Mouse (Mus musculus): ENCODE measurements around the gene Tdrd9.
"Not testable (repeated sequence)": the region's sequence is repeated elsewhere in the genome, so short reads cannot be mapped to it uniquely, and the experiment has no call there.

The Tdrd9 gene

GRCm38 (mm10) chr12:112013271-112013801 lies 42.0 kb downstream of the Tdrd9 start:
- in situ Hi-C loops (cut with MboI; ENCODE audit: low pct_unique_long_range_greater_than_20kb in 1 of 2, low sequenced_read_pairs in 2 of 2, unreplicated experiment in 1 of 2) = no loop called here

- in situ Hi-C loops (cut with MboI; ENCODE audit: low pct_unique_long_range_greater_than_20kb in 1 of 2, low sequenced_read_pairs in 2 of 2, unreplicated experiment in 1 of 2) = no loop called here
Observed at GRCm38 (mm10) chr12:112016346-112016745, 45.0 kb downstream of the Tdrd9 start.

- in situ Hi-C loops (cut with MboI; ENCODE audit: low pct_unique_long_range_greater_than_20kb in 1 of 2, low sequenced_read_pairs in 2 of 2, unreplicated experiment in 1 of 2) = no loop called here
Observed at GRCm38 (mm10) chr12:112023306-112023705, 51.9 kb downstream of the Tdrd9 start.

GRCm38 (mm10) chr12:112024581-112025310 lies 53.4 kb downstream of the Tdrd9 start:
- in situ Hi-C loops (cut with MboI; ENCODE audit: low pct_unique_long_range_greater_than_20kb in 1 of 2, low sequenced_read_pairs in 2 of 2, unreplicated experiment in 1 of 2) = no loop called here

DNA sequence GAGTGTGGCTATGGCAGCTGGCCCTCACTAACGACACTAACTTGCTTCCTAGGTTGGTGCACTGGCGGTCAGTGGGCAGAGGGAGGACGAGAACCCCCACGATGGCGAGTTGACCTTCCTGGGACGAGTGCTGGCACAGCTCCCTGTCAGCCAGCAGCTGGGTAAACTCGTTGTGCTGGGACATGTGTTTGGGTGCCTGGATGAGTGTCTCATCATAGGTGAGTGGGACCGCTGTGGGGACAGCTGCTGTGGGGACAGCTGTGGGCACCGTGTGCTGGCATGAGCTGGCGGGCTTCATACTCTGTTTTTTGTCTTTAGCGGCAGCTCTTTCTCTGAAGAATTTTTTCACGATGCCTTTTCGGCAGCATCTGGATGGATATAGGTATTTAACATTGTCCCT lies 54.1 kb downstream of the Tdrd9 start:
- in situ Hi-C loops (cut with MboI; ENCODE audit: low pct_unique_long_range_greater_than_20kb in 1 of 2, low sequenced_read_pairs in 2 of 2, unreplicated experiment in 1 of 2) = no loop called here

GRCm38 (mm10) chr12:112025907-112026645 lies 54.7 kb downstream of the Tdrd9 start:
- in situ Hi-C loops (cut with MboI; ENCODE audit: low pct_unique_long_range_greater_than_20kb in 1 of 2, low sequenced_read_pairs in 2 of 2, unreplicated experiment in 1 of 2) = no loop called here

GRCm38 (mm10) chr12:112027408-112027807 lies 56.0 kb downstream of the Tdrd9 start:
- in situ Hi-C loops (cut with MboI; ENCODE audit: low pct_unique_long_range_greater_than_20kb in 1 of 2, low sequenced_read_pairs in 2 of 2, unreplicated experiment in 1 of 2) = no loop called here

- in situ Hi-C loops (cut with MboI; ENCODE audit: low pct_unique_long_range_greater_than_20kb in 1 of 2, low sequenced_read_pairs in 2 of 2, unreplicated experiment in 1 of 2) = no loop called here
Observed at GRCm38 (mm10) chr12:112033409-112033975, 62.1 kb downstream of the Tdrd9 start.

- in situ Hi-C loops (cut with MboI; ENCODE audit: low pct_unique_long_range_greater_than_20kb in 1 of 2, low sequenced_read_pairs in 2 of 2, unreplicated experiment in 1 of 2) = not testable (repeated sequence)
Observed at GRCm38 (mm10) chr12:112035341-112036100, 64.2 kb downstream of the Tdrd9 start.

- in situ Hi-C loops (cut with MboI; ENCODE audit: low pct_unique_long_range_greater_than_20kb in 1 of 2, low sequenced_read_pairs in 2 of 2, unreplicated experiment in 1 of 2) = no loop called here
Observed at GRCm38 (mm10) chr12:112038441-112038840, 67.1 kb downstream of the Tdrd9 start.

- in situ Hi-C loops (cut with MboI; ENCODE audit: low pct_unique_long_range_greater_than_20kb in 1 of 2, low sequenced_read_pairs in 2 of 2, unreplicated experiment in 1 of 2) = no loop called here
Observed at GRCm38 (mm10) chr12:112039169-112039568, 67.8 kb downstream of the Tdrd9 start.

DNA sequence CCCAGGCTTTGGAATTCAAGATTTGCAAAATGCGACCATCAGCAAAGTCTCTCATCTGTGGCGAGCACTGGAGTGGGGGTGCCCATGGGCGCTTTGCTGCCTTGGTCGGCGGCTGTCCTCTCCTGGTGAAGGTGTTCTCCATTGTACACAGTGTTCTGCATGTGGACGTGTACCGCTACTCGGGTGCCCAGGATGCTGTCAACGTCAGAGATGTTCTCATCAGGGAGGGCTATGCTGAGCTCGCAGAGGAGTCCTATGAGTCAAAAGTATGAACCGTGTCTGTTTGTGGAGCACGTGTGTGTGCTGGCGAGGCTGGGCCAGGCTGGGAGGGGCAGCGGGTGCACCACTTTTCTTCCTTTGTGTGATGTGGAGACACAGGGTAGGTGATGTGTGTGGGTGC lies 71.3 kb downstream of the Tdrd9 start:
- in situ Hi-C loops (cut with MboI; ENCODE audit: low pct_unique_long_range_greater_than_20kb in 1 of 2, low sequenced_read_pairs in 2 of 2, unreplicated experiment in 1 of 2) = no loop called here

- in situ Hi-C loops (cut with MboI; ENCODE audit: low pct_unique_long_range_greater_than_20kb in 1 of 2, low sequenced_read_pairs in 2 of 2, unreplicated experiment in 1 of 2) = loop anchor here in 1 of 2 experiments (25.0 kb wide), 1 partner anchor 190 kb away; no protein-coding TSS in a partner anchor
Observed at GRCm38 (mm10) chr12:112077651-112078050, 106.3 kb downstream of the Tdrd9 start.

DNA sequence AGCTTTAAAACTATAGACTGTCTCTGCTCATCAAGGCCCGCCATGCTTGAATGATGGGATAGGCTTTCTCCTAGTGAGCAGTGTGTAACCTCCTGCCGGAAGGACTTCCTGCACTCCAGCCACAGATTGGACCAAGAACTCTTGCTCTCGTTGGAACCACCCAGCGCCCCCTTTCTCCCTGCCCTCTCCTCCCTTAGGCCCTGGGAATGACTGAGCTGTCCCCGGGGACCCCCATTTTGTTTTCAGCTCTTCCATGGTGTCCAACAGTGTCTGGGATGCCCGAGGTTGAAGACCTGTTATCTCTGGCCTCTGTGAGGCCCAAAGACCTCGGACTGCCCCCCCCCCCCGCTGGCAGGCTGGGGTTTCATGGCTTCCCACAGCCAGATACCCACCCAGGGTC lies 108.6 kb downstream of the Tdrd9 start:
- in situ Hi-C loops (cut with MboI; ENCODE audit: low pct_unique_long_range_greater_than_20kb in 1 of 2, low sequenced_read_pairs in 2 of 2, unreplicated experiment in 1 of 2) = loop anchor here in 1 of 2 experiments (10.0 to 25.0 kb wide), 2 partner anchors 105 to 193 kb away; partner anchors contain the start of gene Tdrd9

DNA sequence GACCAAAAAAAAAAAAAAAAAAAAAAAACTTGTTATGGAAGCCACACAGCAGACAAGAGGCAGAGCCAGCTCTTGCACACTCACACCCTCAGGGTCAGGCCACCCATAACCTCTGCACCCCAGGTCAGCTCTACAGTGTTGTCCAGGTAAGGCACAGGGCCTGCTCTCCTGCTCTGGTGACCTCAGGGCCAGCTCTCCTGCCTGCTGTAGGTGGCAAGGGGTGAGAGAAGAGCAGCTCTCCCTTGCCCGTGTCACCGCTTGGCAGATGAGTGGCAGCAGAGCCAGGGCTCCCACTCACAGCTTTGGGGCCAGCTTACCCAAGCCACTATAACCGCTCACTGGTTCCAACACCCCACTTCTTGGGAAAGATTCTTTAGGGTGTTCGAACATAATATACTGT lies 109.6 kb downstream of the Tdrd9 start:
- in situ Hi-C loops (cut with MboI; ENCODE audit: low pct_unique_long_range_greater_than_20kb in 1 of 2, low sequenced_read_pairs in 2 of 2, unreplicated experiment in 1 of 2) = loop anchor here in 1 of 2 experiments (10.0 to 25.0 kb wide), 2 partner anchors 106 to 194 kb away; partner anchors contain the start of gene Tdrd9

DNA sequence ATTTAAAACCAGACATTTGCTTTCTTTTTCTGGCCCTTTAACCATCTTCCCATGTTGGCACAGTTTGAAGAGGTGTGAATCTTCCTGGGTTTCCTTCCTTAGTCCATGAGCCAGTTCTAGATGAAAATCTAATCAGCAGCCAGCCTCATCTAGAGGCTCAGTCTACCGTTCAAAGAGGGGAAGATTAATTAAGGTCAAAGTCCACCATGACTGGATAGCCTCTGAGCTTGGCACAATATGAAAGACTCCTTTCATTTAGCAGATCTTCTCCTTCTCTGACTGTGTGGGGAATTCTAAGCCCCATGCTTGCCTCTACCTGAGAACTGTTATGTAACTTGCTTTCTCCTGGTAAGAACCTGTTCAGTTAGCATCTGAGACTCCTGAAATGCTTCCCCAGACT lies 110.9 kb downstream of the Tdrd9 start:
- in situ Hi-C loops (cut with MboI; ENCODE audit: low pct_unique_long_range_greater_than_20kb in 1 of 2, low sequenced_read_pairs in 2 of 2, unreplicated experiment in 1 of 2) = loop anchor here in 1 of 2 experiments (10.0 to 25.0 kb wide), 2 partner anchors 107 to 195 kb away; partner anchors contain the start of gene Tdrd9

- in situ Hi-C loops (cut with MboI; ENCODE audit: low pct_unique_long_range_greater_than_20kb in 1 of 2, low sequenced_read_pairs in 2 of 2, unreplicated experiment in 1 of 2) = loop anchor here in 1 of 2 experiments (10.0 to 25.0 kb wide), 2 partner anchors 111 to 199 kb away; partner anchors contain the start of gene Tdrd9
Observed at GRCm38 (mm10) chr12:112086250-112086649, 114.9 kb downstream of the Tdrd9 start.

DNA sequence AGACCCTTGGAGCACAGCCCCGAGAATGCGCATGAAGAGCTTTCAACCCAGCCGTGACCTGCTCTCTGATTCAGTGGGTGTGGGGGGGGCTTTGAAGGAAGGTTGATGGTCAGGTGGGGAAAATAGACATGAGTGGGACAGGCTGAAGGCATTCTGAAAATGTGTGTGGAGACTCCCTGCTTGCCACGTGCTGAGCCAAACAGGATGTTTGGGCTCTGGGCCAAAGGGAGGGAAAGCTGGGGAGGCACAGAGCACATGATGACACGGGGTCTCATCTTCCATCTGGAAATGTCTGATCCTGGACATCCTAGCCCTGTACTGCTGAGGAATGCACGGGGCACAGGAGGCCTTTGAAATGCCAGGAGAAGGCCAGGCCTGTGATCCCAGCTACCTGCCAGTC lies 115.4 kb downstream of the Tdrd9 start:
- in situ Hi-C loops (cut with MboI; ENCODE audit: low pct_unique_long_range_greater_than_20kb in 1 of 2, low sequenced_read_pairs in 2 of 2, unreplicated experiment in 1 of 2) = loop anchor here in 1 of 2 experiments (10.0 to 25.0 kb wide), 2 partner anchors 112 to 199 kb away; partner anchors contain the start of gene Tdrd9
